Mouse (Mus musculus) spleen, adult 10 weeks (tissue): ENCODE measurements around the gene Zfp493. TPM values are rescaled to one million over a fixed set of nuclear protein-coding genes. Genes with fewer than 3 reads are reported as not detected.

Source experiments
- polyA plus RNA-seq: library from polyadenylated mRNA; stranded (reverse); fragments of 350-450 nt; fragmentation: Illumina TruSeq; extraction: RNeasy Lipid Tissue Mini Kit (QIAGEN cat#74804); gene quantifications from one replicate; pipeline ENCODE4 v1.2.3, GENCODE M21; 2015; ENCODE audit warnings: low replicate concordance; ENCODE audit not compliant: insufficient read depth

Gene Zfp493
- 5.3 TPM for polyA plus RNA-seq

DNA sequence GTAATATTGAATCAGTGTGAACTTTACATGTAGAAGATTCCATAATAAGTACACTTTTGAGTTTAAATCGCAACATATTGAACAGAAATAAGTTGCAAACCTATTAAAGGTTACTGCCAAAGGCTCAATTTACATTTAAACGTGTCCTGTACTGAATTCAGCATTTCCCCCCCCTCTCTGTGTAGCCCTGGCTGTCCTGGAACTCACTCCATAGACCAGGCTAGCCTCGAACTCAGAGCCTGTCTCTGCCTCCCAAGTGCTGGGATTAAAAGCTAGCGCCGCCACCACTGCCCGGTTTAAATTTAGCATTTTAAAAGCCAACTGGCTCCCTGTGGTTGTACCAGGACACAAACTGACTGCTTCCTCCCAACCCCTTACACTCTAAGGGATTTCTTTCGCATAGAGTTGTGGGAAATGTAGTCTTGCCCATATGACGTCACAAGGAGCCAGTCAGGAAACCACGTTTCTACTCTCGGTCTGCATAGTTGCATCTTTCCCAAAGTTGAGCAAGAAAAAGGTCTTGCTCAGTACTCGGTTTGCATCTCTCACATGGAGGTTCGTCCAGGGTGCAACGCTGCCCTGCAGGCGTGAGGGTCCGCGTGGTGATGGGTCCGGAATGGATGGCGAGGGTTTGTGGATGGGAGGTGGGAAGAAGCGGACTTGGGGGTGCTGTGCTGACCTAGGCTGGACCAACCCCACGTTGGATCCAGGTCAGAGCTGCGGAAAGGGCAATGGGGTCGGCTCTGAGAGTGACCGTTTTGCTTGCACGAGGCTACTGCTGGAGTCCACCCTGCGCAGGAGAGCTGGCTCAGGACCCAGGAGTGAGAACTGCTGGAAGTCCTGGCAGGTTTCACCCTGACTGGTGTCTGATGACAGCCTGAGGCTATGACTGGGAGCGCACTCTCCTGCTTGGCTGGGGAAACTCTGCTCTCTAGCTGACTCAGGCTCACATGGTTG, at the start of gene Zfp493:
Gene Zfp493, plus strand, starts transcription at position 429 of the 957 bp plus-strand sequence.

DNA sequence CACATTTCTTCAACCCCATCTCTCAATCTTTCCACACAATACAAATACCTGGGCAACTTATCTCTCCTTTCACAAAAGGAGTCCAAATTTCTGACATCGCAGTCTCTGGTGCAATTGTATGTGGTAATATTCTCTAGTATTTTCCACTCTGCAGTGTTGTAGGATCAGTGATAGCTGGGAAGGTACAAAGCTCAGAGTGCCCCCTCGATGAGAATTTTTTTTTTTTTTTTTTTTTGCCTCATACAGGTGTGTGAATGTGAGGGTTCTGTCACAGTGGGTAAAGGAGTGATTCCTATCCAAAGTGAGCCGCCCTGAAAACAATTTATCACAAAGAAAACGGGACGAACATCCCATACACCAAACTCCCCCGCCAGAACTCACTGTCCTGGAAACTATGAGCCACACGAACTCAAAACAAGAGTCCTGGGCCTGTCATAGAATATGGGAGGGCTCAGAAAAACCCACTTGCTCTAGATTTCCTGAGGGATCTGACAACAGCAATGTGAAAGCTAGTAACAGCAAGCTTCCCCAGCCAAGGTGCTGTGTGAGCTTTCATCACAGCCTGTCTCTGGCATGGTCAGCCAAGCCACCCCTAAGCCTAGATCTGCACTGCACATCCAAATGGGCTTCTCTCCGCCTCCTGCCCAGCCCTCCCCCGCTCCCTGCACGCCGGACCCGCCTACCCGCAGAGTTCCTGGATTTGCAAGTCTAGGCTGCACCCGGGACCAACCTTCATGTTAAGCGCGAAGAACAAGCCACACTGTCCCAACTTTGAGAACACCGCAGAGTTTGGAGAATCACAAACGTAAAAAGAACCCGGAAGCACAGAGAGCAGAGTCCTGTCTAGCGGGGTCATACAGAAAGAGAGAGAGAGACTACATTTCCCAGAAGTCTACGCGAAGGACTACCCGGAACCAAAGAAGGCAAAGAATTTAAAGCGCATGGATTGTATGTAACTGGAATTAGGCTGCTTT, 24.9 kb upstream of the Zfp493 start, which contains the start of gene Zfp85:
Gene Zfp85, minus strand, starts transcription at position 896 of the 974 bp plus-strand sequence.

DNA sequence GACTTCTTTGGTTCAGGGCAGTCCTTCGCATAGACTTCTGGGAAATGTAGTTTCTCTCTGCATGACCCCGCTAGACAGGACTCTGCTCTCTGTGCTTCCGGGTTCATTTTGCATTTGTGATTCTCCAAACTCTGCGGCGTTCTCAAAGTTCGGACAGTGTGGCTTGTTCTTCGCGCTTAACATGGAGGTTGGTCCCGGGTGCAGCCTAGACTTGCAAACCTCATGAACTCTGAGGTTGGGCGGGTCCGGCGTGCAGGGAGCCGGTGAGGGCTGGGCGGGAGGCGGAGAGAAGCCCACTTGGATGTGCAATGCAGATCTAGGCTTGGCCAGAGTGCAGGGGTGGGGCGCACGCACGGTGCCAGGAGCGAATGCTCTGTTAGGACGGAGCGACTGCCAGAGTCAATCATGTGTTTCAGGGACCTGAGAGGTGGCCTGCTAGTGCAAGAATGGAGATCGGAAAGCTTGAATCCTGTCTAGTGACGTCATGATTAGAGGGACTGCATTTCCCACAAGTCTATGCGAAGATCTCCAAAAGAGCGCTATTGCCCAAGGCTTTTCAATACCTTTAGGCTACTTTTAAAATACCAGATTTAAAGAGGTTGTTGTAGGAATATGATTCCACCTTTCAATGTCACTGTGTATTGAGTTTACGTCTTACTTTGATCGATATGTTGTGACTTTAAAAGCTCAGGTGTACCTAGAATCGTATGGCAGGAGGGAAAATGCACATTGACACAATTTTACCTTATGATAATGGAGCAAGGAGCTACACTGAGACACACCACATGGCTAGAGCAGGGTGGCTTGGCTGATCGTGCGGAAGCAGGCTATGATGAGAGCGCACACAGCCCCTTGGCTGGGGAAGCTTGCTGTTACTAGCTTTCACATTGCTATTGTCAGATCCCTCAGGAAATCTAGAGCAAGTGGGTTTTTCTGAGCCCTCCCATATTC, 34.5 kb downstream of the Zfp493 start, which contains the start of gene Zfp273:
Gene Zfp273, plus strand, starts transcription at position 31 of the 951 bp plus-strand sequence.

DNA sequence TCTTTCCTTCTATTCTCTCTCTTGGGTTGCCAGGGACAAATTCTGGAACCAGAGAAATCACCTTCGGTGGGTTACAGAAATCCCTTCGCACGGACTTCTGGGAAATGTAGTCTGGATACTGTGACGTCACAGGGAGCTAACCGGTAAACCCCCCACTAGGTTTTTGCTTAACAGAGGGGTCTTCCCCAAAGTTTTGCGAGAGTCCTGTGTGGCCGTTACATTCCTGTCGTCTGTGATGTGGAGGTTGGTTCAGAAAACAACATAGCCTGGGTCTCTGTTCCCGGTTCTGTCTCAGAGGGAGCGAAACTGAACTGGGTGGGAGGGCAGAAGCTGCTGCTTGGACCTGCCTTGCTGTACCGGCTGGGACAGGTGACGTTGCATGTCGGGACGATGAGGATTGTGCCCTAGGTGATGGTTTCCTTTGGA, 51.4 kb downstream of the Zfp493 start, which contains the start of gene Gm10037:
Gene Gm10037, plus strand, starts transcription at position 196 of the 426 bp plus-strand sequence.

Other genes with a start within 250 kb of the Zfp493 start
- 17.4 TPM for gene Zfp748, start 225.9 kb upstream of the Zfp493 start, polyA plus RNA-seq
- 21.6 TPM for gene Zfp729b, start 170.0 kb upstream of the Zfp493 start, polyA plus RNA-seq
- gene Gm49345, start 141.9 kb upstream of the Zfp493 start, polyA plus RNA-seq = not detected
- gene Zfp729a, start 141.9 kb upstream of the Zfp493 start, polyA plus RNA-seq = 19.4 TPM
- 21.3 TPM for gene Zfp738, start 92.6 kb upstream of the Zfp493 start, polyA plus RNA-seq
- 22.6 TPM for gene Zfp65, start 50.5 kb upstream of the Zfp493 start, polyA plus RNA-seq
- 14.7 TPM for gene Zfp85, start 24.5 kb upstream of the Zfp493 start, polyA plus RNA-seq
- gene Zfp273, start 34.0 kb downstream of the Zfp493 start, polyA plus RNA-seq = 13.7 TPM
- gene Gm10037, start 51.4 kb downstream of the Zfp493 start, polyA plus RNA-seq = 5.2 TPM
- gene BC048507, start 83.6 kb downstream of the Zfp493 start, polyA plus RNA-seq = not detected